In the genomic region with DNA sequence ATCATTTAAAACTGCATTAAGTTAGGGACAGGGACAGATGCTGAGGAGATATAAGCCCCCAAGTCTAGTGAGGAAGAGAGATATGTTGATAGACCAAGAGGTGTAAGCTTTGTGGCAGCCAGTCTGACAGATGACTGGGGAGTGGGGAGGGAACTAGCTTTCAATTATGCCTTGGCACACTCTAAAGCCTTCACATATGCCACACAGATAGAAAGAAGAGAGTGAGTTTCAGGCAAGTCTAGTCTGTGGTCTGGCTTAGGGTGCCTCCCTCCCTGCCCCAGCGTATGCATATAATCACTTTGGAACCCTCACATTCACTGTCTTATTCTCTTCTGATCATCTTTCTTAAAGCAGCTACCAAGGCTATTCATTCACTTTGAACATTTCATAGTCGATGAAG, we compare ENCODE assay signal across 9 mouse cellular contexts. TPM values are rescaled to one million over a fixed set of nuclear protein-coding genes. Genes with fewer than 3 reads are reported as not detected.
DNase-seq lines count a peak whose midpoint lies in the region; ATAC-seq and TF ChIP-seq lines count a peak whose summit lies in the region.
"Had no signal": no experiment of that assay in that cellular context is flagged by ENCODE, and none has a peak within 500 bp of the region (broad histone marks: within the 10 kb centered on the region; RNA-seq: fewer than 3 reads in every experiment).

No protein-coding gene starts in this region.

- WGBS in intestine, postnatal 0 days: 14% methylated on average over 2 of the region's 2 CpGs
- 19% methylated on average over 2 of the region's 2 CpGs for WGBS in neural tube, embryonic 15.5 days

- DNase-seq in layer of hippocampus, postnatal 14 days (ENCODE audit: low spot score in 2 of 2): peak; percentile 8 to 41
- no peak for DNase-seq in layer of hippocampus, adult 11-12 months (ENCODE audit: low spot score)
- DNase-seq in urinary bladder, adult 2 months (ENCODE audit: low spot score): no peak
- DNase-seq in testis, postnatal 10 days (ENCODE audit: low spot score): no peak
- no peak for DNase-seq in gastrocnemius, adult 18-20 months (ENCODE audit: low spot score)

- H3K27me3 ChIP-seq in intestine, postnatal 0 days (replicated peaks; ENCODE audit: control insufficient read depth, insufficient read depth, low read length): no peaks in the 10 kb centered on the region
- no peaks in the 10 kb centered on the region for H3K27me3 ChIP-seq in neural tube, embryonic 15.5 days (replicated peaks)

- H3K4me2 ChIP-seq in intestine, postnatal 0 days (replicated peaks; ENCODE audit: low read depth): peak overlapping the region; percentile 65
- peak overlapping the region; percentile 83 for H3K4me2 ChIP-seq in neural tube, embryonic 15.5 days

- H3K36me3 ChIP-seq in intestine, postnatal 0 days (ENCODE audit: control insufficient read depth, insufficient read depth): peaks cover 11% of the 10 kb centered on the region
- 0 out of 2 replicates have a peak, but pooled peaks cover 5% of the 10 kb centered on the region for H3K36me3 ChIP-seq in neural tube, embryonic 15.5 days

- H3K27ac ChIP-seq in intestine, postnatal 0 days (ENCODE audit: low read depth, low read length): no peak overlapping the region
- no peak overlapping the region for H3K27ac ChIP-seq in neural tube, embryonic 15.5 days (replicated peaks)
- H3K27ac ChIP-seq: macrophage had no signal

- no peak for TF ChIP-seq CTCF in intestine, postnatal 0 days (IDR thresholded peaks at IDR 0.05; ENCODE audit: low read depth)

- peak; percentile 45; the same call in 1 of the 2 replicates for ATAC-seq in erythroblast, adult 5-6 weeks (replicated peaks; ENCODE audit: low FRiP score, poor library complexity, severe bottlenecking)
- no peak for ATAC-seq in intestine, postnatal 0 days
- 0 out of 2 replicates have a peak, but pooled peaks have one; percentile 35 for ATAC-seq in neural tube, embryonic 15.5 days (ENCODE audit: low FRiP score)

- no peaks in the 10 kb centered on the region for H3K4me1 ChIP-seq in intestine, postnatal 0 days (replicated peaks; ENCODE audit: control insufficient read depth, insufficient read depth, low read length)
- peaks cover 9% of the 10 kb centered on the region for H3K4me1 ChIP-seq in neural tube, embryonic 15.5 days

- H3K9ac ChIP-seq in intestine, postnatal 0 days (ENCODE audit: low read depth, low read length): 0 out of 2 replicates have a peak overlapping the region, but pooled peaks have one; percentile 0
- H3K9ac ChIP-seq in neural tube, embryonic 15.5 days (replicated peaks): peak overlapping the region; percentile 44

- H3K4me3 ChIP-seq in intestine, postnatal 0 days (ENCODE audit: low read depth, low read length): peak overlapping the region; percentile 29
- H3K4me3 ChIP-seq in neural tube, embryonic 15.5 days (replicated peaks): peak overlapping the region; percentile 43

- H3K9me3 ChIP-seq in intestine, postnatal 0 days (ENCODE audit: control insufficient read depth): no peaks in the 10 kb centered on the region
- no peaks in the 10 kb centered on the region for H3K9me3 ChIP-seq in neural tube, embryonic 15.5 days (replicated peaks)

RNA-seq across cellular contexts. Expression of a gene that starts 0.7 kb away (rescaled TPM):
- 1 to 10 TPM in 1 of 2 experiments, under 1 TPM in 1; 0.67 to 1.8 TPM for total RNA-seq in layer of hippocampus, postnatal 14 days (2021)
- 1.3 TPM in 2 replicates for total RNA-seq in erythroblast, adult 5-6 weeks (2015; ENCODE audit: low replicate concordance)
- total RNA-seq in erythroblast, adult 5-6 weeks (2017; ENCODE audit: low replicate concordance): 0.09 TPM in 1 of 2 replicates, not detected in the other
- polyA plus RNA-seq in intestine, postnatal 0 days (2015; fragmentation: Nextera tagmentation; extraction: Ambion mirVana): not detected in 2 replicates
- polyA plus RNA-seq in neural tube, embryonic 15.5 days (2015; fragmentation: Nextera tagmentation; extraction: Ambion mirVana): 0.96 and 1.3 TPM in 2 replicates
- polyA plus RNA-seq in urinary bladder, adult 2 months (2012; rRNA removed): 0.21 and 0.40 TPM in 2 replicates
- total RNA-seq in gastrocnemius, adult 18-20 months (2021): under 1 TPM; 0.14 to 0.19 TPM
- polyA plus RNA-seq: macrophage had no signal

RNA-seq across cellular contexts. Expression of a gene that starts 28.6 kb away (rescaled TPM):
- total RNA-seq in layer of hippocampus, postnatal 14 days (2021): 10 to 100 TPM; 48.4 to 50.6 TPM
- 107 and 122 TPM in 2 replicates for total RNA-seq in erythroblast, adult 5-6 weeks (2015; ENCODE audit: low replicate concordance)
- 114 and 164 TPM in 2 replicates for total RNA-seq in erythroblast, adult 5-6 weeks (2017; ENCODE audit: low replicate concordance)
- 33.6 and 37.8 TPM in 2 replicates for polyA plus RNA-seq in intestine, postnatal 0 days (2015; fragmentation: Nextera tagmentation; extraction: Ambion mirVana)
- polyA plus RNA-seq in neural tube, embryonic 15.5 days (2015; fragmentation: Nextera tagmentation; extraction: Ambion mirVana): 18.0 and 29.8 TPM in 2 replicates
- polyA plus RNA-seq in urinary bladder, adult 2 months (2012; rRNA removed): 136 and 140 TPM in 2 replicates
- 10 to 100 TPM; 47.7 to 72.8 TPM for total RNA-seq in gastrocnemius, adult 18-20 months (2021)

RNA-seq across cellular contexts. Expression of a gene that starts 45.4 kb away (rescaled TPM):
- total RNA-seq in layer of hippocampus, postnatal 14 days (2021): 1 to 10 TPM; 1.0 to 1.8 TPM
- 4.6 and 21.7 TPM in 2 replicates for total RNA-seq in erythroblast, adult 5-6 weeks (2015; ENCODE audit: low replicate concordance)
- 8.5 and 13.2 TPM in 2 replicates for total RNA-seq in erythroblast, adult 5-6 weeks (2017; ENCODE audit: low replicate concordance)
- 0.21 and 0.26 TPM in 2 replicates for polyA plus RNA-seq in intestine, postnatal 0 days (2015; fragmentation: Nextera tagmentation; extraction: Ambion mirVana)
- polyA plus RNA-seq in neural tube, embryonic 15.5 days (2015; fragmentation: Nextera tagmentation; extraction: Ambion mirVana): 0.40 and 0.73 TPM in 2 replicates
- polyA plus RNA-seq in urinary bladder, adult 2 months (2012; rRNA removed): 0.87 and 1.3 TPM in 2 replicates
- total RNA-seq in gastrocnemius, adult 18-20 months (2021): 100 to 1,000 TPM; 236 to 409 TPM
- polyA plus RNA-seq: macrophage had no signal

RNA-seq across cellular contexts. Expression of a gene that starts 57.9 kb away (rescaled TPM):
- total RNA-seq in layer of hippocampus, postnatal 14 days (2021): 10 to 100 TPM; 33.3 to 36.5 TPM
- 12.9 and 16.1 TPM in 2 replicates for total RNA-seq in erythroblast, adult 5-6 weeks (2015; ENCODE audit: low replicate concordance)
- 5.0 and 14.6 TPM in 2 replicates for total RNA-seq in erythroblast, adult 5-6 weeks (2017; ENCODE audit: low replicate concordance)
- polyA plus RNA-seq in intestine, postnatal 0 days (2015; fragmentation: Nextera tagmentation; extraction: Ambion mirVana): 78.3 and 80.4 TPM in 2 replicates
- polyA plus RNA-seq in neural tube, embryonic 15.5 days (2015; fragmentation: Nextera tagmentation; extraction: Ambion mirVana): 72.5 and 81.9 TPM in 2 replicates
- 41.1 and 46.9 TPM in 2 replicates for polyA plus RNA-seq in urinary bladder, adult 2 months (2012; rRNA removed)
- 10 to 100 TPM; 50.8 to 54.9 TPM for total RNA-seq in gastrocnemius, adult 18-20 months (2021)

Comparison
In these comparisons a context has a peak if more than half of its experiments do, and no peak if none do; other contexts are left out.
1. DNase-seq: peak in layer of hippocampus, postnatal 14 days (2 of 2); none in layer of hippocampus, adult 11-12 months (single experiment), urinary bladder, adult 2 months (single experiment), testis, postnatal 10 days (single experiment) and gastrocnemius, adult 18-20 months (single experiment).
2. RNA of a gene that starts 45.4 kb away (total RNA-seq): 236 to 409 TPM in gastrocnemius, adult 18-20 months; 4.6 to 21.7 TPM in erythroblast, adult 5-6 weeks and 1.0 to 1.8 TPM in layer of hippocampus, postnatal 14 days; every median in the first group is over 10 times any median in the second.